Mouse (Mus musculus) Muller cell, postnatal 12 days (primary cell): ENCODE data around the gene Galnt2.

Experiments used
- DNase-seq: peaks from one replicate; pipeline ENCODE4 v3.0.0-alpha.2; 2015; ENCODE audit errors: inconsistent ontology term

Gene Galnt2

GRCm38 (mm10) chr8:124231176-124231484 lies at the start of gene Galnt2:
Galnt2 (plus strand) TSS chr8:124231391.
- peak; percentile 92 for DNase-seq

- no peak for DNase-seq
These were observed 49.4 kb upstream of the Galnt2 start for GRCm38 (mm10) chr8:124181751-124182150.

- peak; percentile 29 for DNase-seq
These were observed 49.0 kb upstream of the Galnt2 start for GRCm38 (mm10) chr8:124182224-124182623.

GRCm38 (mm10) chr8:124184078-124184477 lies 47.1 kb upstream of the Galnt2 start:
- no peak for DNase-seq

- no peak for DNase-seq
These were observed 46.7 kb upstream of the Galnt2 start for GRCm38 (mm10) chr8:124184507-124184906.

GRCm38 (mm10) chr8:124185081-124185480 lies 46.1 kb upstream of the Galnt2 start:
- no peak for DNase-seq

GRCm38 (mm10) chr8:124190388-124190787 lies 40.8 kb upstream of the Galnt2 start:
- no peak for DNase-seq

GRCm38 (mm10) chr8:124192242-124192641 lies 38.9 kb upstream of the Galnt2 start:
- no peak for DNase-seq

GRCm38 (mm10) chr8:124192976-124193375 lies 38.2 kb upstream of the Galnt2 start:
- peak; percentile 85 for DNase-seq

- DNase-seq, result no peak
These were observed 37.2 kb upstream of the Galnt2 start for GRCm38 (mm10) chr8:124193992-124194391.

- DNase-seq, result peak; percentile 63
These were observed 35.0 kb upstream of the Galnt2 start for GRCm38 (mm10) chr8:124196195-124196594.

GRCm38 (mm10) chr8:124196797-124197196 lies 34.4 kb upstream of the Galnt2 start:
- DNase-seq, result no peak

- DNase-seq, result no peak
These were observed 33.0 kb upstream of the Galnt2 start for GRCm38 (mm10) chr8:124198230-124198629.

- DNase-seq, result no peak
These were observed 30.8 kb upstream of the Galnt2 start for GRCm38 (mm10) chr8:124200400-124200799.

- DNase-seq, result no peak
These were observed 29.5 kb upstream of the Galnt2 start for GRCm38 (mm10) chr8:124201706-124202105.

GRCm38 (mm10) chr8:124202895-124203294 lies 28.3 kb upstream of the Galnt2 start:
- no peak for DNase-seq

GRCm38 (mm10) chr8:124204001-124204601 lies 27.1 kb upstream of the Galnt2 start:
- DNase-seq, result no peak

GRCm38 (mm10) chr8:124212148-124212547 lies 19.0 kb upstream of the Galnt2 start:
- DNase-seq, result no peak

GRCm38 (mm10) chr8:124216951-124217350 lies 14.2 kb upstream of the Galnt2 start:
- DNase-seq, result no peak

GRCm38 (mm10) chr8:124229883-124230282 lies 1.3 kb upstream of the Galnt2 start:
- no peak for DNase-seq

GRCm38 (mm10) chr8:124230496-124231175 lies 555 bp upstream of the Galnt2 start:
- no peak for DNase-seq

GRCm38 (mm10) chr8:124231485-124232279 lies 491 bp downstream of the Galnt2 start:
- no peak for DNase-seq

GRCm38 (mm10) chr8:124232280-124232600 lies 1.0 kb downstream of the Galnt2 start:
- no peak for DNase-seq
